Mouse (Mus musculus): ENCODE measurements around the gene Plscr3. TPM values are rescaled to one million over a fixed set of nuclear protein-coding genes. Genes with fewer than 3 reads are reported as not detected.

Plscr3 gene
- total and polyA plus RNA-seq, 2 experiments: 1.5 to 18.5 TPM

- H3K27ac ChIP-seq (replicated peaks; ENCODE audit: insufficient read depth, low read depth, low read length): peak within 1 kb of the TSS; percentile 59
- peaks cover 9% of the 10 kb centered on the region for H3K27me3 ChIP-seq (ENCODE audit: control insufficient read depth, insufficient read depth, low read length)
- TF ChIP-seq CTCF (IDR thresholded peaks at IDR 0.05; ENCODE audit: low read depth, low read length): no peak
- TF ChIP-seq POLR2A (IDR thresholded peaks at IDR 0.05; ENCODE audit: extremely low read depth, insufficient read depth, low read length): no peak
- peak within 1 kb of the TSS; percentile 56 for H3K4me3 ChIP-seq (ENCODE audit: insufficient read depth, low read depth, low read length)
- WGBS: 29% methylated on average over 29 of the region's 29 CpGs
- peak within 1 kb of the TSS; percentile 54 for H3K9ac ChIP-seq (ENCODE audit: low read depth, low read length)
- no peaks in the 10 kb centered on the region for H3K79me2 ChIP-seq (ENCODE audit: control insufficient read depth, insufficient read depth, low read length)
- peak; percentile 87 for DNase-seq (ENCODE audit: extremely low read depth, low read depth, low spot score)
- H3K36me3 ChIP-seq (ENCODE audit: control insufficient read depth, insufficient read depth, low read length): no peaks in the 10 kb centered on the region
- H3K4me1 ChIP-seq (ENCODE audit: control insufficient read depth, insufficient read depth, low read length): peaks cover 4% of the 10 kb centered on the region
Measured at GRCm38 (mm10) chr11:69804972-69805909, 40.9 kb upstream of the Plscr3 start, which contains the start of gene Tmem102. Gene Tmem102 (minus strand): TSS chr11:69805624.

DNA sequence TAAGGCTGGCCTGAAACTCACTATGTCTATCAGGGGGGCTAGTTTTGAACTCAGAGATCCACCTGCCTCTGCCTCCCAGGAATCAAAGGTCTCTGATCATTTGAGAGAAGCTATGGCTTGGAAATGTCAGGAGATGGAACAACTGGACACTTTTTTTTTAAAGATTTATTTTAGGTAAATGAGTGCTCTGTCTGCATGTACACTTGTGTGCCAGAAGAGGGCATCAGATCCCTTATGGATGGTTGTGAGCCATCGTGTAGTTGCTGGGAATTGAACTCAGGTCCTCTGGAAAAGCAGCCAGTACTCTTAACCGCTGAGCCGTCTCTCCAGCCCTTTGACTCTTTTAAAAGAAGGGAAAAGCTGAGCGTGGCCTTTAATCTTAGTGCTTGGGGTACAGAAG lies 39.8 kb upstream of the Plscr3 start:
- no peak overlapping the region for H3K27ac ChIP-seq (replicated peaks; ENCODE audit: insufficient read depth, low read depth, low read length)
- no peaks in the 10 kb centered on the region for H3K36me3 ChIP-seq (ENCODE audit: control insufficient read depth, insufficient read depth, low read length)
- 95% methylated on average over 4 of the region's 4 CpGs for WGBS
- no peak overlapping the region for H3K4me3 ChIP-seq (ENCODE audit: insufficient read depth, low read depth, low read length)
- peaks cover 7% of the 10 kb centered on the region for H3K27me3 ChIP-seq (ENCODE audit: control insufficient read depth, insufficient read depth, low read length)
- no peak for DNase-seq (ENCODE audit: extremely low read depth, low read depth, low spot score)
- TF ChIP-seq POLR2A (IDR thresholded peaks at IDR 0.05; ENCODE audit: extremely low read depth, insufficient read depth, low read length) (no peak), CTCF (IDR thresholded peaks at IDR 0.05; ENCODE audit: low read depth, low read length) (no peak)
- no peak overlapping the region for H3K9ac ChIP-seq (ENCODE audit: low read depth, low read length)
- no peaks in the 10 kb centered on the region for H3K79me2 ChIP-seq (ENCODE audit: control insufficient read depth, insufficient read depth, low read length)
- H3K4me1 ChIP-seq (ENCODE audit: control insufficient read depth, insufficient read depth, low read length): peaks cover 4% of the 10 kb centered on the region

GRCm38 (mm10) chr11:69807641-69808040 lies 38.5 kb upstream of the Plscr3 start:
- no peaks in the 10 kb centered on the region for H3K36me3 ChIP-seq (ENCODE audit: control insufficient read depth, insufficient read depth, low read length)
- no peak overlapping the region for H3K9ac ChIP-seq (ENCODE audit: low read depth, low read length)
- H3K4me3 ChIP-seq (ENCODE audit: insufficient read depth, low read depth, low read length): no peak overlapping the region
- TF ChIP-seq POLR2A (IDR thresholded peaks at IDR 0.05; ENCODE audit: extremely low read depth, insufficient read depth, low read length) (no peak), CTCF (IDR thresholded peaks at IDR 0.05; ENCODE audit: low read depth, low read length) (no peak)
- H3K27me3 ChIP-seq (ENCODE audit: control insufficient read depth, insufficient read depth, low read length): 0 out of 2 replicates have a peak, but pooled peaks cover under 1% of the 10 kb centered on the region
- H3K27ac ChIP-seq (replicated peaks; ENCODE audit: insufficient read depth, low read depth, low read length): no peak overlapping the region
- H3K4me1 ChIP-seq (ENCODE audit: control insufficient read depth, insufficient read depth, low read length): peaks cover 4% of the 10 kb centered on the region
- DNase-seq (ENCODE audit: extremely low read depth, low read depth, low spot score): no peak
- 87% methylated on average over 2 of the region's 2 CpGs for WGBS
- no peaks in the 10 kb centered on the region for H3K79me2 ChIP-seq (ENCODE audit: control insufficient read depth, insufficient read depth, low read length)

GRCm38 (mm10) chr11:69810280-69810679 lies 35.9 kb upstream of the Plscr3 start:
- no peaks in the 10 kb centered on the region for H3K4me1 ChIP-seq (ENCODE audit: control insufficient read depth, insufficient read depth, low read length)
- H3K27me3 ChIP-seq (ENCODE audit: control insufficient read depth, insufficient read depth, low read length): no peaks in the 10 kb centered on the region
- DNase-seq (ENCODE audit: extremely low read depth, low read depth, low spot score): no peak
- H3K79me2 ChIP-seq (ENCODE audit: control insufficient read depth, insufficient read depth, low read length): no peaks in the 10 kb centered on the region
- H3K9ac ChIP-seq (ENCODE audit: low read depth, low read length): no peak overlapping the region
- no peak overlapping the region for H3K4me3 ChIP-seq (ENCODE audit: insufficient read depth, low read depth, low read length)
- no peak for TF ChIP-seq POLR2A (IDR thresholded peaks at IDR 0.05; ENCODE audit: extremely low read depth, insufficient read depth, low read length)
- TF ChIP-seq CTCF (IDR thresholded peaks at IDR 0.05; ENCODE audit: low read depth, low read length): no peak
- H3K27ac ChIP-seq (replicated peaks; ENCODE audit: insufficient read depth, low read depth, low read length): no peak overlapping the region
- H3K36me3 ChIP-seq (ENCODE audit: control insufficient read depth, insufficient read depth, low read length): no peaks in the 10 kb centered on the region

- no peaks in the 10 kb centered on the region for H3K79me2 ChIP-seq (ENCODE audit: control insufficient read depth, insufficient read depth, low read length)
Measured at GRCm38 (mm10) chr11:69815155-69815554, 31.0 kb upstream of the Plscr3 start, which contains the start of gene Gm39566. Gene Gm39566 (minus strand): TSS chr11:69815298.

GRCm38 (mm10) chr11:69816520-69816919 lies 29.7 kb upstream of the Plscr3 start:
- Histone ChIP-seq H3K79me2 (ENCODE audit: control insufficient read depth, insufficient read depth, low read length) (no peaks in the 10 kb centered on the region), H3K4me3 (ENCODE audit: insufficient read depth, low read depth, low read length) (no peak overlapping the region), H3K4me1 (ENCODE audit: control insufficient read depth, insufficient read depth, low read length) (no peaks in the 10 kb centered on the region), H3K27ac (replicated peaks; ENCODE audit: insufficient read depth, low read depth, low read length) (no peak overlapping the region), H3K9ac (ENCODE audit: low read depth, low read length) (no peak overlapping the region), H3K36me3 (ENCODE audit: control insufficient read depth, insufficient read depth, low read length) (no peaks in the 10 kb centered on the region), H3K27me3 (ENCODE audit: control insufficient read depth, insufficient read depth, low read length) (no peaks in the 10 kb centered on the region)
- 95% methylated on average over 12 of the region's 12 CpGs for WGBS
- DNase-seq (ENCODE audit: extremely low read depth, low read depth, low spot score): no peak
- no peak for TF ChIP-seq POLR2A (IDR thresholded peaks at IDR 0.05; ENCODE audit: extremely low read depth, insufficient read depth, low read length)
- no peak for TF ChIP-seq CTCF (IDR thresholded peaks at IDR 0.05; ENCODE audit: low read depth, low read length)

More at GRCm38 (mm10) chr11:69815155-69815554, 31.0 kb upstream of the Plscr3 start, which contains the start of gene Gm39566:
- no peak within 1 kb of the TSS for H3K27ac ChIP-seq (replicated peaks; ENCODE audit: insufficient read depth, low read depth, low read length)
- no peak for DNase-seq (ENCODE audit: extremely low read depth, low read depth, low spot score)
- no peak within 1 kb of the TSS for H3K9ac ChIP-seq (ENCODE audit: low read depth, low read length)
- TF ChIP-seq CTCF (IDR thresholded peaks at IDR 0.05; ENCODE audit: low read depth, low read length): no peak
- TF ChIP-seq POLR2A (IDR thresholded peaks at IDR 0.05; ENCODE audit: extremely low read depth, insufficient read depth, low read length): no peak
- no peaks in the 10 kb centered on the region for H3K27me3 ChIP-seq (ENCODE audit: control insufficient read depth, insufficient read depth, low read length)
- no peaks in the 10 kb centered on the region for H3K4me1 ChIP-seq (ENCODE audit: control insufficient read depth, insufficient read depth, low read length)
- WGBS: 58% methylated on average over 10 of the region's 10 CpGs
- no peak within 1 kb of the TSS for H3K4me3 ChIP-seq (ENCODE audit: insufficient read depth, low read depth, low read length)
- no peaks in the 10 kb centered on the region for H3K36me3 ChIP-seq (ENCODE audit: control insufficient read depth, insufficient read depth, low read length)
